Mouse (Mus musculus): ENCODE results near the gene Jmjd8. TPM values are rescaled to one million over a fixed set of nuclear protein-coding genes. Genes with fewer than 3 reads are reported as not detected.
A peak's percentile ranks its signal among the peaks of the same experiment; 100 is the strongest.

Gene Jmjd8
- polyA plus RNA-seq, 1 experiment from 2014 or later, result 21.7 TPM

- Histone ChIP-seq H3K4me2 (peak overlapping the region; percentile 93), H3K9ac (peak overlapping the region; percentile 83), H3K36me3 (peaks cover 17% of the 10 kb centered on the region), H3K27ac (peak overlapping the region; percentile 91), H3K9me3 (replicated peaks) (no peaks in the 10 kb centered on the region), H3K4me3 (replicated peaks) (peak overlapping the region; percentile 84), H3K27me3 (no peaks in the 10 kb centered on the region), H3K4me1 (replicated peaks) (peaks cover 49% of the 10 kb centered on the region)
- DNase-seq (peak; percentile 84), ATAC-seq (ENCODE audit: low read depth) (peak; percentile 85)
- 1% methylated on average over 59 of the region's 59 CpGs for WGBS (ENCODE audit: insufficient replicate concordance)
Observed at GRCm38 (mm10) chr17:25875171-25876136, 46.8 kb downstream of the Jmjd8 start.

GRCm38 (mm10) chr17:25876347-25876915 is 47.8 kb downstream of the Jmjd8 start:
- Histone ChIP-seq H3K4me3 (replicated peaks) (peak overlapping the region; percentile 84), H3K9ac (peak overlapping the region; percentile 83), H3K4me2 (peak overlapping the region; percentile 93), H3K36me3 (peaks cover 17% of the 10 kb centered on the region), H3K9me3 (replicated peaks) (no peaks in the 10 kb centered on the region), H3K27ac (peak overlapping the region; percentile 91), H3K4me1 (replicated peaks) (peaks cover 59% of the 10 kb centered on the region), H3K27me3 (no peaks in the 10 kb centered on the region)
- WGBS (ENCODE audit: insufficient replicate concordance), result 60% methylated on average over 10 of the region's 10 CpGs
- no peak for DNase-seq
- ATAC-seq (ENCODE audit: low read depth), result no peak

GRCm38 (mm10) chr17:25877025-25877424 is 48.4 kb downstream of the Jmjd8 start:
- no peaks in the 10 kb centered on the region for H3K9me3 ChIP-seq (replicated peaks)
- DNase-seq (no peak), ATAC-seq (ENCODE audit: low read depth) (no peak)
- peak overlapping the region; percentile 93 for H3K4me2 ChIP-seq
- no peak overlapping the region; the same call in 1 of the 2 replicates for H3K27ac ChIP-seq
- H3K9ac ChIP-seq, result peak overlapping the region; percentile 83
- H3K4me3 ChIP-seq (replicated peaks), result 0 out of 2 replicates have a peak overlapping the region, but pooled peaks have one; percentile 84
- H3K36me3 ChIP-seq, result peaks cover 17% of the 10 kb centered on the region
- WGBS (ENCODE audit: insufficient replicate concordance), result 82% methylated on average over 3 of the region's 3 CpGs
- H3K4me1 ChIP-seq (replicated peaks), result peaks cover 65% of the 10 kb centered on the region
- no peaks in the 10 kb centered on the region for H3K27me3 ChIP-seq

GRCm38 (mm10) chr17:25877741-25878610 is 49.3 kb downstream of the Jmjd8 start:
- Histone ChIP-seq H3K4me3 (replicated peaks) (no peak overlapping the region), H3K4me1 (replicated peaks) (peaks cover 74% of the 10 kb centered on the region)

GRCm38 (mm10) chr17:25878611-25879180 is 50.0 kb downstream of the Jmjd8 start:
- Histone ChIP-seq H3K27ac (no peak overlapping the region), H3K9ac (no peak overlapping the region), H3K9me3 (replicated peaks) (no peaks in the 10 kb centered on the region), H3K27me3 (no peaks in the 10 kb centered on the region), H3K4me3 (replicated peaks) (no peak overlapping the region), H3K36me3 (peaks cover 27% of the 10 kb centered on the region), H3K4me2 (no peak overlapping the region), H3K4me1 (replicated peaks) (peaks cover 75% of the 10 kb centered on the region)
- no peak for ATAC-seq (ENCODE audit: low read depth)
- 88% methylated on average over 19 of the region's 19 CpGs for WGBS (ENCODE audit: insufficient replicate concordance)
- no peak for DNase-seq

More at GRCm38 (mm10) chr17:25877741-25878610, 49.3 kb downstream of the Jmjd8 start:
- DNase-seq (no peak), ATAC-seq (ENCODE audit: low read depth) (no peak)
- Histone ChIP-seq H3K9me3 (replicated peaks) (no peaks in the 10 kb centered on the region), H3K9ac (no peak overlapping the region), H3K4me2 (no peak overlapping the region), H3K36me3 (peaks cover 20% of the 10 kb centered on the region), H3K27ac (no peak overlapping the region), H3K27me3 (no peaks in the 10 kb centered on the region)
- WGBS (ENCODE audit: insufficient replicate concordance), result 89% methylated on average over 32 of the region's 32 CpGs

GRCm38 (mm10) chr17:25879261-25879660 is 50.6 kb downstream of the Jmjd8 start:
- DNase-seq (no peak), ATAC-seq (ENCODE audit: low read depth) (no peak)
- no peak overlapping the region for H3K9ac ChIP-seq
- no peaks in the 10 kb centered on the region for H3K9me3 ChIP-seq (replicated peaks)
- WGBS (ENCODE audit: insufficient replicate concordance), result 64% methylated on average over 4 of the region's 4 CpGs
- no peaks in the 10 kb centered on the region for H3K27me3 ChIP-seq
- peaks cover 69% of the 10 kb centered on the region for H3K4me1 ChIP-seq (replicated peaks)
- H3K4me2 ChIP-seq, result no peak overlapping the region
- H3K4me3 ChIP-seq (replicated peaks), result no peak overlapping the region
- no peak overlapping the region for H3K27ac ChIP-seq
- H3K36me3 ChIP-seq, result peaks cover 32% of the 10 kb centered on the region

GRCm38 (mm10) chr17:25879750-25880149 is 51.1 kb downstream of the Jmjd8 start:
- no peak overlapping the region for H3K4me2 ChIP-seq
- ATAC-seq (ENCODE audit: low read depth), result no peak
- no peaks in the 10 kb centered on the region for H3K27me3 ChIP-seq
- H3K4me3 ChIP-seq (replicated peaks), result no peak overlapping the region
- no peak for DNase-seq
- 77% methylated on average over 8 of the region's 8 CpGs for WGBS (ENCODE audit: insufficient replicate concordance)
- peaks cover 37% of the 10 kb centered on the region for H3K36me3 ChIP-seq
- no peaks in the 10 kb centered on the region for H3K9me3 ChIP-seq (replicated peaks)
- H3K4me1 ChIP-seq (replicated peaks), result peaks cover 65% of the 10 kb centered on the region
- no peak overlapping the region for H3K9ac ChIP-seq
- H3K27ac ChIP-seq, result peak overlapping the region; percentile 44; the same call in 1 of the 2 replicates

- DNase-seq (no peak), ATAC-seq (ENCODE audit: low read depth) (peak; percentile 37)
- Histone ChIP-seq H3K4me2 (no peak within 1 kb of the TSS), H3K36me3 (peaks cover 40% of the 10 kb centered on the region), H3K9ac (no peak within 1 kb of the TSS; the same call in 1 of the 2 replicates), H3K9me3 (replicated peaks) (no peaks in the 10 kb centered on the region), H3K4me3 (replicated peaks) (no peak within 1 kb of the TSS), H3K4me1 (replicated peaks) (peaks cover 65% of the 10 kb centered on the region), H3K27me3 (no peaks in the 10 kb centered on the region), H3K27ac (peak within 1 kb of the TSS; percentile 45)
- WGBS (ENCODE audit: insufficient replicate concordance), result 65% methylated on average over 5 of the region's 5 CpGs
Observed at GRCm38 (mm10) chr17:25880196-25880910, 51.7 kb downstream of the Jmjd8 start, which contains the start of gene Wfikkn1. TSS of gene Wfikkn1 (minus strand) at chr17:25880858.

GRCm38 (mm10) chr17:25880913-25881641 is 52.4 kb downstream of the Jmjd8 start:
- DNase-seq, result no peak
- H3K27ac ChIP-seq, result peak overlapping the region; percentile 45
- peaks cover 40% of the 10 kb centered on the region for H3K36me3 ChIP-seq

More at GRCm38 (mm10) chr17:25880913-25881641, 52.4 kb downstream of the Jmjd8 start:
- Histone ChIP-seq H3K4me3 (replicated peaks) (no peak overlapping the region), H3K9ac (no peak overlapping the region; the same call in 1 of the 2 replicates), H3K27me3 (no peaks in the 10 kb centered on the region), H3K9me3 (replicated peaks) (no peaks in the 10 kb centered on the region), H3K4me2 (no peak overlapping the region), H3K4me1 (replicated peaks) (peaks cover 63% of the 10 kb centered on the region)
- no peak for ATAC-seq (ENCODE audit: low read depth)
- WGBS (ENCODE audit: insufficient replicate concordance), result 29% methylated on average over 5 of the region's 5 CpGs

Data from liver, embryonic 13.5 days (tissue).